Mouse (Mus musculus): ENCODE results near the gene Rnf10. TPM values are rescaled to one million over a fixed set of nuclear protein-coding genes. Genes with fewer than 3 reads are reported as not detected.

Rnf10 gene
- polyA plus RNA-seq, 1 experiment from 2014 or later = 139 TPM

- ATAC-seq (ENCODE audit: insufficient read depth, low FRiP score, low read depth) = peak; percentile 8; the same call in 1 of the 2 replicates
- Histone ChIP-seq H3K4me2 (peak overlapping the region; percentile 62), H3K9ac (peak overlapping the region; percentile 95), H3K4me1 (peaks cover 28% of the 10 kb centered on the region), H3K36me3 (peaks cover 18% of the 10 kb centered on the region), H3K27me3 (replicated peaks) (no peaks in the 10 kb centered on the region), H3K27ac (peak overlapping the region; percentile 95), H3K9me3 (no peaks in the 10 kb centered on the region), H3K4me3 (replicated peaks) (peak overlapping the region; percentile 95)
- under 1% methylated on average over 46 of the region's 46 CpGs for WGBS
Observed at GRCm38 (mm10) chr5:115300035-115300744, 27.5 kb upstream of the Rnf10 start.

- WGBS = 57% methylated on average over 10 of the region's 10 CpGs
- Histone ChIP-seq H3K36me3 (peaks cover 18% of the 10 kb centered on the region), H3K4me1 (peaks cover 25% of the 10 kb centered on the region), H3K9me3 (no peaks in the 10 kb centered on the region), H3K4me2 (no peak overlapping the region), H3K27me3 (replicated peaks) (no peaks in the 10 kb centered on the region), H3K9ac (no peak overlapping the region), H3K4me3 (replicated peaks) (no peak overlapping the region), H3K27ac (peak overlapping the region; percentile 52)
- ATAC-seq (ENCODE audit: insufficient read depth, low FRiP score, low read depth) = no peak
Observed at GRCm38 (mm10) chr5:115296347-115296746, 23.6 kb upstream of the Rnf10 start.

GRCm38 (mm10) chr5:115294173-115294572 lies 21.5 kb upstream of the Rnf10 start:
- 88% methylated on average over 8 of the region's 8 CpGs for WGBS

GRCm38 (mm10) chr5:115284735-115285134 lies 12.0 kb upstream of the Rnf10 start:
- no peak overlapping the region for H3K4me2 ChIP-seq
- no peaks in the 10 kb centered on the region for H3K9me3 ChIP-seq
- peaks cover 18% of the 10 kb centered on the region for H3K36me3 ChIP-seq
- ATAC-seq (ENCODE audit: insufficient read depth, low FRiP score, low read depth) = no peak
- WGBS = 85% methylated on average over 3 of the region's 3 CpGs
- H3K27me3 ChIP-seq (replicated peaks) = no peaks in the 10 kb centered on the region
- no peak overlapping the region for H3K4me3 ChIP-seq (replicated peaks)
- H3K4me1 ChIP-seq = peaks cover 4% of the 10 kb centered on the region
- no peak overlapping the region for H3K9ac ChIP-seq
- no peak overlapping the region for H3K27ac ChIP-seq

More at GRCm38 (mm10) chr5:115294173-115294572, 21.5 kb upstream of the Rnf10 start:
- Histone ChIP-seq H3K36me3 (peaks cover 29% of the 10 kb centered on the region), H3K27me3 (replicated peaks) (no peaks in the 10 kb centered on the region), H3K4me3 (replicated peaks) (no peak overlapping the region), H3K9me3 (no peaks in the 10 kb centered on the region), H3K4me1 (peaks cover 21% of the 10 kb centered on the region), H3K27ac (no peak overlapping the region), H3K9ac (no peak overlapping the region), H3K4me2 (no peak overlapping the region)
- ATAC-seq (ENCODE audit: insufficient read depth, low FRiP score, low read depth) = no peak

- WGBS = 5% methylated on average over 17 of the region's 17 CpGs
- Histone ChIP-seq H3K9me3 (no peaks in the 10 kb centered on the region), H3K9ac (peak overlapping the region; percentile 83), H3K4me3 (replicated peaks) (peak overlapping the region; percentile 92), H3K27me3 (replicated peaks) (no peaks in the 10 kb centered on the region), H3K4me2 (peak overlapping the region; percentile 87), H3K27ac (peak overlapping the region; percentile 60; the same call in 1 of the 2 replicates), H3K36me3 (peaks cover 13% of the 10 kb centered on the region), H3K4me1 (peaks cover 4% of the 10 kb centered on the region)
- ATAC-seq (ENCODE audit: insufficient read depth, low FRiP score, low read depth) = no peak
Observed at GRCm38 (mm10) chr5:115280050-115280687, 7.5 kb upstream of the Rnf10 start.

- ATAC-seq (ENCODE audit: insufficient read depth, low FRiP score, low read depth) = peak; percentile 87
- Histone ChIP-seq H3K9me3 (no peaks in the 10 kb centered on the region), H3K4me3 (replicated peaks) (peak within 1 kb of the TSS; percentile 92), H3K27me3 (replicated peaks) (no peaks in the 10 kb centered on the region), H3K4me2 (peak within 1 kb of the TSS; percentile 87), H3K4me1 (peaks cover 4% of the 10 kb centered on the region), H3K27ac (peak within 1 kb of the TSS; percentile 60; the same call in 1 of the 2 replicates), H3K9ac (peak within 1 kb of the TSS; percentile 83), H3K36me3 (peaks cover 9% of the 10 kb centered on the region)
- 3% methylated on average over 45 of the region's 45 CpGs for WGBS
Observed at GRCm38 (mm10) chr5:115279226-115280049, 6.7 kb upstream of the Rnf10 start, which contains the start of gene Coq5. Gene Coq5, plus strand, starts transcription at chr5:115279666.

GRCm38 (mm10) chr5:115278785-115279184 lies 6.1 kb upstream of the Rnf10 start:
- ATAC-seq (ENCODE audit: insufficient read depth, low FRiP score, low read depth) = no peak
- WGBS = 59% methylated on average over 2 of the region's 2 CpGs
- H3K4me2 ChIP-seq = no peak overlapping the region
- H3K4me3 ChIP-seq (replicated peaks) = no peak overlapping the region
- H3K36me3 ChIP-seq = peaks cover 4% of the 10 kb centered on the region; the same call in 1 of the 2 replicates
- H3K27ac ChIP-seq = no peak overlapping the region
- H3K27me3 ChIP-seq (replicated peaks) = no peaks in the 10 kb centered on the region
- no peak overlapping the region for H3K9ac ChIP-seq
- H3K4me1 ChIP-seq = peaks cover 4% of the 10 kb centered on the region
- no peaks in the 10 kb centered on the region for H3K9me3 ChIP-seq

GRCm38 (mm10) chr5:115278053-115278452 lies 5.4 kb upstream of the Rnf10 start:
- Histone ChIP-seq H3K27me3 (replicated peaks) (no peaks in the 10 kb centered on the region), H3K9ac (no peak overlapping the region), H3K36me3 (no peaks in the 10 kb centered on the region), H3K27ac (no peak overlapping the region), H3K4me3 (replicated peaks) (no peak overlapping the region), H3K9me3 (no peaks in the 10 kb centered on the region), H3K4me1 (peaks cover 4% of the 10 kb centered on the region), H3K4me2 (no peak overlapping the region)
- WGBS = 76% methylated on average over 1 of the region's 1 CpGs
- no peak for ATAC-seq (ENCODE audit: insufficient read depth, low FRiP score, low read depth)

GRCm38 (mm10) chr5:115275998-115276397 lies 3.3 kb upstream of the Rnf10 start:
- Histone ChIP-seq H3K9me3 (no peaks in the 10 kb centered on the region), H3K4me3 (replicated peaks) (no peak overlapping the region), H3K4me2 (no peak overlapping the region), H3K9ac (no peak overlapping the region), H3K27ac (no peak overlapping the region), H3K4me1 (peaks cover 5% of the 10 kb centered on the region), H3K27me3 (replicated peaks) (no peaks in the 10 kb centered on the region), H3K36me3 (no peaks in the 10 kb centered on the region)
- no peak for ATAC-seq (ENCODE audit: insufficient read depth, low FRiP score, low read depth)
- WGBS = 40% methylated on average over 14 of the region's 14 CpGs

GRCm38 (mm10) chr5:115274771-115275170 lies 2.1 kb upstream of the Rnf10 start:
- Histone ChIP-seq H3K27ac (no peak overlapping the region), H3K9ac (no peak overlapping the region), H3K4me2 (no peak overlapping the region), H3K9me3 (no peaks in the 10 kb centered on the region), H3K4me3 (replicated peaks) (no peak overlapping the region), H3K36me3 (no peaks in the 10 kb centered on the region), H3K27me3 (replicated peaks) (no peaks in the 10 kb centered on the region), H3K4me1 (peaks cover 13% of the 10 kb centered on the region)
- no peak for ATAC-seq (ENCODE audit: insufficient read depth, low FRiP score, low read depth)
- 85% methylated on average over 1 of the region's 1 CpGs for WGBS

- H3K4me2 ChIP-seq = no peak overlapping the region
- ATAC-seq (ENCODE audit: insufficient read depth, low FRiP score, low read depth) = no peak
- H3K9me3 ChIP-seq = no peaks in the 10 kb centered on the region
- no peak overlapping the region for H3K9ac ChIP-seq
- H3K27ac ChIP-seq = no peak overlapping the region
- H3K4me1 ChIP-seq = peaks cover 17% of the 10 kb centered on the region
- H3K4me3 ChIP-seq (replicated peaks) = no peak overlapping the region
- no peaks in the 10 kb centered on the region for H3K27me3 ChIP-seq (replicated peaks)
- WGBS = 62% methylated on average over 1 of the region's 1 CpGs
- H3K36me3 ChIP-seq = no peaks in the 10 kb centered on the region
Observed at GRCm38 (mm10) chr5:115274353-115274752, 1.7 kb upstream of the Rnf10 start.

Measured in stomach, embryonic 15.5 days (tissue).